Mouse (Mus musculus): Measurements from ENCODE around the gene Vps33a.

- TF ChIP-seq POLR2A (IDR thresholded peaks at IDR 0.05; ENCODE audit: borderline replicate concordance, extremely low read depth, low read depth, low read length) (no peak), CTCF (IDR thresholded peaks at IDR 0.05; ENCODE audit: insufficient read depth, low read length) (no peak)
These were observed 3.9 kb upstream of the Vps33a start for GRCm38 (mm10) chr5:123576696-123577095.
